Mouse (Mus musculus) heart, embryonic 10.5 days (tissue): ENCODE measurements around the gene Itgbl1. TPM values are rescaled to one million over a fixed set of nuclear protein-coding genes. Genes with fewer than 3 reads are reported as not detected.
"Not testable (repeated sequence)": the region's sequence is repeated elsewhere in the genome, so short reads cannot be mapped to it uniquely, and the experiment has no call there.

ENCODE experiments used
- DNase-seq: peaks from one replicate; pipeline ENCODE4 v3.0.0-alpha.2; 2017; ENCODE audit warnings: low spot score
- H3K27ac ChIP-seq: fragments of 300-500 bp; sonication (generic); 2 replicates; pipeline ENCODE4 v1.5.1; 2016; ENCODE audit warnings: mild to moderate bottlenecking
- H3K27me3 ChIP-seq: fragments of 300-500 bp; sonication (generic); 2 replicates; pipeline ENCODE4 v1.6.1; 2016; ENCODE audit warnings: mild to moderate bottlenecking; ENCODE audit not compliant: poor library complexity, insufficient read depth, severe bottlenecking
- H3K36me3 ChIP-seq: fragments of 300-500 bp; sonication (generic); 2 replicates; pipeline ENCODE4 v1.6.1; 2016; ENCODE audit warnings: mild to moderate bottlenecking, moderate library complexity
- H3K4me1 ChIP-seq: fragments of 300-500 bp; sonication (generic); 2 replicates; pipeline ENCODE4 v1.6.1; 2016; ENCODE audit warnings: mild to moderate bottlenecking
- H3K4me3 ChIP-seq: fragments of 300-500 bp; sonication (generic); 2 replicates; pipeline ENCODE4 v1.5.1; 2016; ENCODE audit warnings: mild to moderate bottlenecking, moderate library complexity
- H3K9me3 ChIP-seq: fragments of 300-500 bp; sonication (generic); 2 replicates; pipeline ENCODE4 v1.6.1; 2016; ENCODE audit warnings: mild to moderate bottlenecking, moderate library complexity
- WGBS: fragments of 180-500 bp; shearing (Covaris S2); methylation state at CpG from one replicate; pipeline ENCODE4 v1.1.7; 2016; 5-methylcytosine and 5-hydroxymethylcytosine counted together
- polyA plus RNA-seq: library from polyadenylated mRNA; unstranded; fragments of >200 nt; fragmentation: Nextera tagmentation; extraction: Ambion mirVana; gene quantifications from 2 replicates; pipeline ENCODE4 v1.2.1, GENCODE M21; 2016

Gene Itgbl1
- 0.18 and 0.23 TPM in 2 replicates for polyA plus RNA-seq

DNA sequence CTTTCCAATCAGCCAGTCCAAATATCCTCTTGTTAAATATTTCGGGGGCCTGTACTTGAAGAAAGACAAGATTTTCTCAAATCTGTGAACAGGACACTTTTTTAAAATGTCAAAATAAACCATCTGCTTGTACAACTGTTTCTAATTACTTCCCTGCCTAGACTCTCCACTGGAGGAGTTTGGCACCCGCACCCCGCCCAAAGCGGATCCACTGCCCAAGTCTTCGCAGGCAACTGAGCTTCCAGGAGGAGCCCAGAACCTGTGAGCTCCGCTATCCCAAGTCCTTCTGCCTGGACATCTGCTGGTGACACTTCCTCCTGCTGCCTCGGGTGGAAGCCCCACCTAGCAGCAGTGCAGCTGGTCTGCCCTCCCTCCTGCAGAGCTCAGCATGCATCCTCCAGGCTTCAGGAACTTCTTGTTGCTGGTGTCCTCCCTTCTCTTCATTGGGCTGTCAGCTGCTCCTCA, at the start of gene Itgbl1:
Gene Itgbl1 (plus strand): TSS at position 51 of the 465 bp plus-strand sequence.
- 24% methylated on average over 7 of the region's 7 CpGs for WGBS
- H3K9me3 ChIP-seq = no peaks in the 10 kb centered on the region
- H3K4me3 ChIP-seq = no peak within 1 kb of the TSS
- DNase-seq = no peak
- H3K4me1 ChIP-seq = peaks cover 10% of the 10 kb centered on the region
- H3K27ac ChIP-seq = peak within 1 kb of the TSS; percentile 8; the same call in 1 of the 2 replicates
- no peaks in the 10 kb centered on the region for H3K36me3 ChIP-seq
- H3K27me3 ChIP-seq = no peaks in the 10 kb centered on the region

- H3K27ac ChIP-seq = no peak overlapping the region
- H3K27me3 ChIP-seq = peaks cover 19% of the 10 kb centered on the region
- peaks cover 6% of the 10 kb centered on the region; the same call in 1 of the 2 replicates for H3K4me1 ChIP-seq
- 61% methylated on average over 1 of the region's 1 CpGs for WGBS
- H3K9me3 ChIP-seq = no peaks in the 10 kb centered on the region
- no peaks in the 10 kb centered on the region for H3K36me3 ChIP-seq
- H3K4me3 ChIP-seq = no peak overlapping the region
- DNase-seq = no peak
Measured at GRCm38 (mm10) chr14:123622969-123623368, 36.8 kb upstream of the Itgbl1 start.

- no peak for DNase-seq
- Histone ChIP-seq H3K36me3 (no peaks in the 10 kb centered on the region), H3K4me1 (peaks cover 6% of the 10 kb centered on the region; the same call in 1 of the 2 replicates), H3K27me3 (peaks cover 19% of the 10 kb centered on the region), H3K9me3 (no peaks in the 10 kb centered on the region), H3K27ac (0 out of 2 replicates have a peak within 1 kb of the TSS, but pooled peaks have one; percentile 23), H3K4me3 (peak within 1 kb of the TSS; percentile 72)
- 1% methylated on average over 47 of the region's 47 CpGs for WGBS
Measured at GRCm38 (mm10) chr14:123626501-123627179, 33.1 kb upstream of the Itgbl1 start, which contains the start of gene Nalcn. Gene Nalcn, minus strand, starts transcription at chr14:123627144.

DNA sequence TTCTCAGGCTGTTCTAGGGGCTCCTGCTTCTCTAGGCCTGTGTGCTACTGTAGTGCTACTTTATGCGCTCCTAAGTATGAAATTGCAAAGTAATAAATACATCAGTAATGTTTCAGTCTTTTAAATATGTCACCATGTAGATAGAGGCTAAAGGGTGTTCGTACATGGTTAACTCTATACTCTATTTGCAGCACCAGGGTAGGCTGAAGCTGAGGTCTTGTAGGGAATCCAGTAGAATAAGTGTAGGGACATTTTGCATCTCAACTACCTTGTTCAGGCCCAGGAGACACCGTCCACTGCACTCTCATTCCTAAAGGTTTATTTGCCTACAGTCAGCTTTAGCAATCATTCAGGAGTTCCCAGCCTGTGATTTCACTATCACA, 32.6 kb upstream of the Itgbl1 start:
- WGBS = 61% methylated on average over 3 of the region's 3 CpGs
- Histone ChIP-seq H3K36me3 (no peaks in the 10 kb centered on the region), H3K27me3 (peaks cover 19% of the 10 kb centered on the region), H3K27ac (no peak overlapping the region), H3K4me1 (peaks cover 6% of the 10 kb centered on the region; the same call in 1 of the 2 replicates), H3K9me3 (no peaks in the 10 kb centered on the region), H3K4me3 (peak overlapping the region; percentile 72)
- no peak for DNase-seq

GRCm38 (mm10) chr14:123661091-123661491, 1.3 kb downstream of the Itgbl1 start:
- DNase-seq = peak; percentile 85
- 18% methylated on average over 20 of the region's 20 CpGs for WGBS
- Histone ChIP-seq H3K9me3 (no peaks in the 10 kb centered on the region), H3K27ac (no peak overlapping the region), H3K27me3 (no peaks in the 10 kb centered on the region), H3K36me3 (no peaks in the 10 kb centered on the region), H3K4me1 (peaks cover 10% of the 10 kb centered on the region), H3K4me3 (0 out of 2 replicates have a peak overlapping the region, but pooled peaks have one; percentile 4)

DNA sequence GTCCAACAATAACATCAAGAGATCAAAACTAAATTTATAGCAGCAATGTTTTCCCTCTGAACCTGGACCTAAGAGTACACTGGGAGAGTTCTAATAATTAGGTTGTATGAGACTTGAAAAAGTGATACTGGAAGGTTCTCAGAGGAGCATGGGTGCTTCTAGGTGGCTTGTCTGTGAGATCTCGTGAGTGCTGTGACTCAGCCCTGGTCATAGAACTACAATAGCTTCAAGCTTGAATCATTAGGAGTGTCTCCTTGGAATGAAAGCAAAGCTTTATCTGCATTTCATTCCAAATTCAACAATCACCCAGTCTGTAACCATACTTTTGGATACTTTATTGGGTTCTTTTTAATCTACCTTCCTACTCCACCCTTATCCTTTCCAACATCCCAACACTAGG, 2.6 kb downstream of the Itgbl1 start:
- Histone ChIP-seq H3K36me3 (no peaks in the 10 kb centered on the region), H3K4me3 (no peak overlapping the region), H3K9me3 (no peaks in the 10 kb centered on the region), H3K4me1 (peaks cover 10% of the 10 kb centered on the region), H3K27ac (no peak overlapping the region), H3K27me3 (no peaks in the 10 kb centered on the region)
- 74% methylated on average over 1 of the region's 1 CpGs for WGBS
- DNase-seq = no peak

DNA sequence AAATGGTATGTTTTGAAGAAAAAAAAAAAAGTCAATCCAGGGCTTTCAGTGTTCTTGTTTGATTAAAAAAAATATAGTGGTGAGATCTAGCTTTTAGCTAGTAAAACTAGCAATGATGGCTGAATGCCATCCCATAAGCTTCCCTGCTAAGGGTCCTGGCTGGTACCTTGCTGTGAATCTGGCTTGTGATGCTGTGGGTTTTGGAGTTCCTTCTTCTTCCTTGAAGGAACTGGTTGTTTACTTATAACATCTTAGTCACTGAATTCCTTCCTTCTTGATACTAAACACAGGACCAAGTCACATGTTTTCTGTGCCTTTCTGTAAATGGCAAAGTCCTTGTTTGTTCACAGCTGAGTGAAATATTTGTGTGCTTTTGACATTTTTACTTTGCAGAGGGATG, 3.4 kb downstream of the Itgbl1 start:
- no peak overlapping the region for H3K4me3 ChIP-seq
- no peak for DNase-seq
- H3K27me3 ChIP-seq = no peaks in the 10 kb centered on the region

GRCm38 (mm10) chr14:123664451-123664850, 4.7 kb downstream of the Itgbl1 start:
- H3K4me1 ChIP-seq = peaks cover 10% of the 10 kb centered on the region
- DNase-seq = no peak
- no peaks in the 10 kb centered on the region for H3K9me3 ChIP-seq
- H3K36me3 ChIP-seq = no peaks in the 10 kb centered on the region
- no peak overlapping the region for H3K27ac ChIP-seq
- H3K4me3 ChIP-seq = no peak overlapping the region
- no peaks in the 10 kb centered on the region for H3K27me3 ChIP-seq

More for the DNA sequence above, 3.4 kb downstream of the Itgbl1 start:
- no peaks in the 10 kb centered on the region for H3K9me3 ChIP-seq
- no peaks in the 10 kb centered on the region for H3K36me3 ChIP-seq
- H3K4me1 ChIP-seq = peaks cover 10% of the 10 kb centered on the region
- no peak overlapping the region for H3K27ac ChIP-seq

- H3K4me1 ChIP-seq, H3K27ac ChIP-seq, H3K36me3 ChIP-seq, H3K4me3 ChIP-seq, H3K27me3 ChIP-seq, H3K9me3 ChIP-seq, DNase-seq: not testable (repeated sequence)
- 62% methylated on average over 21 of the region's 21 CpGs for WGBS
Measured at GRCm38 (mm10) chr14:123671076-123671475, 11.3 kb downstream of the Itgbl1 start.

DNA sequence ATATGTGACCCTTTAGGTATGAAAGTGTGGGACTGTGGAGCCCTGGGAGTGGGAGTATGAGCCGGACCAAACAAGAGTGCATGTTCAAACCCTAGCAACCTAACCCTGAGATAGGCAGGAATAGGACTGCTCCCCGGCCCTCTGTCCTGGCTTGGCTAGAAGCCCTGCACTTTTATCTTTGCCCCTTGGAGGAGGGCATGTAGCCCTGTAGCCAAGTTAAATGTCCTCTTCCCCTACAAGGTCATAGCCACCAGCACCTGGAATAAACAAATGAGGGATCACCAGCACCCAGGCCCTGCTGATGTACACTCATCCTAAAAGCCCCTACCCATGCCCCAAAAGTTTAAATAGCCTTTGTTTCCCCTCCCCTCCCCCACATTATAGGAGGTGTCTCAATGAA, 18.3 kb downstream of the Itgbl1 start:
- DNase-seq = no peak
- 65% methylated on average over 2 of the region's 2 CpGs for WGBS
- 0 out of 2 replicates have a peak, but pooled peaks cover 5% of the 10 kb centered on the region for H3K4me1 ChIP-seq
- no peaks in the 10 kb centered on the region for H3K9me3 ChIP-seq
- no peak overlapping the region for H3K27ac ChIP-seq
- no peaks in the 10 kb centered on the region for H3K27me3 ChIP-seq
- no peak overlapping the region for H3K4me3 ChIP-seq
- H3K36me3 ChIP-seq = no peaks in the 10 kb centered on the region

DNA sequence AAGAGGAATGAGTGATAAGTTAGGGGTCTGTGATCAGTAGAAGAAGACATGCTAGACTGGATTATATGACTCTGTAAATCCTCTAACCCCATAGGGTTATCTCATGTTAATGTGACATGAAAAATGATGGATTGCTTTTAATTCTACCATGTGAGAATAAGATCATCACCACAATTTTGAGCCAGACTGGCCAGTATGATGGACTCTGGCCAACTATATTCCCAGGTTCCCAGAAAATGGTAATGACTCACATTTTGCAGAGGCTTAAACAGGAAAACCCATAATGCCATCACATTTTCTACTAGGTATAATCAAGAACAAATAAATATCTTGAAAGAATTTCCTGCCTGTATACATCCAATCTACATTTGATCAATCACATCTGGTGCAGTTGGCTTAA, 55.0 kb downstream of the Itgbl1 start:
- no peaks in the 10 kb centered on the region for H3K36me3 ChIP-seq
- no peaks in the 10 kb centered on the region for H3K9me3 ChIP-seq
- H3K27me3 ChIP-seq = no peaks in the 10 kb centered on the region
- no peaks in the 10 kb centered on the region for H3K4me1 ChIP-seq
- H3K4me3 ChIP-seq = no peak overlapping the region
- H3K27ac ChIP-seq = no peak overlapping the region
- no peak for DNase-seq

DNA sequence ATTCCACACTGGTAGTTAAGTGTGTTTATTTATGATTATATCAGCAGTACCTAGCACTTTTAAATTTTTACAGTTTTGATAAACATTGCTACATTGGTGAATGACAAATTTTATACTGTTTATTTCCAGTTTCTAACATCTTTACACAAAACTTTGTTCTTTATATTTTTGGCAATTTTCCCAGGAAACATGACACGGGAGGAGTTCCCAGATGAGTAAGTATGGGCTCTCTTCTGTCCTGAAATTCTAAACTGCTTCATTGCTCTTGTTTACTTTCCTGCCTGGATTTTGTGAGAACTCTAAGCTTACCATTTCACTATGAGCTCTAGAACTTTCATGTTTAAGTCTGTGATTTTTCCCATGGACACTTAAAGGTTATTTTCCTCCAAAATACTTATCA, 82.3 kb downstream of the Itgbl1 start:
- Histone ChIP-seq H3K27me3 (no peaks in the 10 kb centered on the region), H3K27ac (no peak overlapping the region), H3K4me1 (no peaks in the 10 kb centered on the region), H3K36me3 (no peaks in the 10 kb centered on the region), H3K9me3 (no peaks in the 10 kb centered on the region), H3K4me3 (no peak overlapping the region)
- 74% methylated on average over 1 of the region's 1 CpGs for WGBS
- no peak for DNase-seq

GRCm38 (mm10) chr14:123751017-123751416, 91.2 kb downstream of the Itgbl1 start:
- no peaks in the 10 kb centered on the region for H3K4me1 ChIP-seq
- DNase-seq = no peak
- no peak overlapping the region for H3K4me3 ChIP-seq
- 58% methylated on average over 1 of the region's 1 CpGs for WGBS
- no peaks in the 10 kb centered on the region for H3K9me3 ChIP-seq
- H3K27ac ChIP-seq = no peak overlapping the region
- H3K27me3 ChIP-seq = no peaks in the 10 kb centered on the region
- H3K36me3 ChIP-seq = no peaks in the 10 kb centered on the region

DNA sequence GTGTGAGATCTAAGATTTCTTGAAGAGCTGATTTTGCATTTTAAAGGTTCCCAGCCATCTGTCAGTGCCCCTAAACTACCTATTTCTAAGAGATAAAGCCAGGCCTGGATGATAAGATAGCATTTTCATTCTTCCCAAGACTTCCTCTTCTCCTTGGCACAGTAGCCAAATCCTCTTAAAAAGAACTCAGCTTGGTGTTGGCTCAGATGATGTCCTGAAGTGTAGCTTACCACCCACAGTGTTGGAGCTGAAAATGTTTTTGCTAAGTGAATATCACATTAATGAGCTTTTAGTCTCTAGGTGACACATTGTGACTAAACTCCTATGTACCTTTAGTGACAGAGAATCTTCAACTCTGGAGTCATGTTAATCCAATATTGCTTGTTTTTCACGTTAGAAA, 99.8 kb downstream of the Itgbl1 start:
- no peaks in the 10 kb centered on the region for H3K9me3 ChIP-seq
- no peak for DNase-seq
- H3K4me3 ChIP-seq = no peak overlapping the region
- no peaks in the 10 kb centered on the region for H3K27me3 ChIP-seq
- no peaks in the 10 kb centered on the region for H3K36me3 ChIP-seq
- H3K4me1 ChIP-seq = no peaks in the 10 kb centered on the region
- 51% methylated on average over 1 of the region's 1 CpGs for WGBS
- no peak overlapping the region for H3K27ac ChIP-seq
